Mouse (Mus musculus) heart, adult 2 months (tissue): Measurements from ENCODE around the gene Dnm2.

Experiments used
- CTCF ChIP-seq: fragments of 200-600 bp; IDR thresholded peaks from 2 replicates; pipeline ENCODE4 v1.8.1; 2022; ENCODE audit warnings: antibody characterized with exemption, mild to moderate bottlenecking, moderate library complexity
- EP300 ChIP-seq: fragments of 200-500 bp; IDR thresholded peaks from 2 replicates; pipeline ENCODE4 v1.6.1; 2011; ENCODE audit warnings: low read depth, low read length, control low read depth; ENCODE audit not compliant: insufficient read depth

- TF ChIP-seq EP300: no peak
- peak; percentile 24; the same call in 1 of the 2 replicates for TF ChIP-seq CTCF
Measured at GRCm38 (mm10) chr9:21424631-21425555, at the start of gene Dnm2.
